Mouse (Mus musculus): ENCODE data around the gene Slc44a1. TPM values are rescaled to one million over a fixed set of nuclear protein-coding genes. Genes with fewer than 3 reads are reported as not detected.

Slc44a1 gene
- polyA plus RNA-seq, 1 experiment from 2014 or later: 8.7 TPM

GRCm38 (mm10) chr4:53458503-53458902 lies 18.3 kb downstream of the Slc44a1 start:
- no peak for DNase-seq (ENCODE audit: low spot score)
- Histone ChIP-seq H3K4me3 (no peak overlapping the region), H3K36me3 (no peaks in the 10 kb centered on the region), H3K27me3 (ENCODE audit: low read depth, poor library complexity, severe bottlenecking) (no peaks in the 10 kb centered on the region), H3K4me1 (peaks cover under 1% of the 10 kb centered on the region), H3K9me3 (replicated peaks) (no peaks in the 10 kb centered on the region), H3K27ac (replicated peaks) (no peak overlapping the region)
- WGBS: 89% methylated on average over 3 of the region's 3 CpGs

GRCm38 (mm10) chr4:53459697-53460096 lies 19.5 kb downstream of the Slc44a1 start:
- Histone ChIP-seq H3K27me3 (ENCODE audit: low read depth, poor library complexity, severe bottlenecking) (no peaks in the 10 kb centered on the region), H3K4me3 (no peak overlapping the region), H3K27ac (replicated peaks) (no peak overlapping the region), H3K4me1 (no peaks in the 10 kb centered on the region), H3K9me3 (replicated peaks) (no peaks in the 10 kb centered on the region), H3K36me3 (no peaks in the 10 kb centered on the region)
- 92% methylated on average over 7 of the region's 7 CpGs for whole genome bisulfite sequencing
- no peak for DNase-seq (ENCODE audit: low spot score)

GRCm38 (mm10) chr4:53461026-53461425 lies 20.8 kb downstream of the Slc44a1 start:
- DNase-seq (ENCODE audit: low spot score): no peak
- Histone ChIP-seq H3K27me3 (ENCODE audit: low read depth, poor library complexity, severe bottlenecking) (no peaks in the 10 kb centered on the region), H3K36me3 (no peaks in the 10 kb centered on the region), H3K4me1 (no peaks in the 10 kb centered on the region), H3K4me3 (no peak overlapping the region), H3K27ac (replicated peaks) (no peak overlapping the region), H3K9me3 (replicated peaks) (no peaks in the 10 kb centered on the region)
- WGBS: 89% methylated on average over 4 of the region's 4 CpGs

- H3K36me3 ChIP-seq: no peaks in the 10 kb centered on the region
- no peaks in the 10 kb centered on the region for H3K4me1 ChIP-seq
- H3K9me3 ChIP-seq (replicated peaks): no peaks in the 10 kb centered on the region
- no peak for DNase-seq (ENCODE audit: low spot score)
- no peaks in the 10 kb centered on the region for H3K27me3 ChIP-seq (ENCODE audit: low read depth, poor library complexity, severe bottlenecking)
- H3K4me3 ChIP-seq: no peak overlapping the region
- H3K27ac ChIP-seq (replicated peaks): no peak overlapping the region
- WGBS: 91% methylated on average over 5 of the region's 5 CpGs
Measured at GRCm38 (mm10) chr4:53462069-53462468, 21.9 kb downstream of the Slc44a1 start.

GRCm38 (mm10) chr4:53462505-53463251 lies 22.5 kb downstream of the Slc44a1 start:
- WGBS: 87% methylated on average over 18 of the region's 18 CpGs
- no peaks in the 10 kb centered on the region for H3K27me3 ChIP-seq (ENCODE audit: low read depth, poor library complexity, severe bottlenecking)
- H3K4me1 ChIP-seq: no peaks in the 10 kb centered on the region
- no peak for DNase-seq (ENCODE audit: low spot score)
- no peaks in the 10 kb centered on the region for H3K36me3 ChIP-seq
- H3K27ac ChIP-seq (replicated peaks): no peak overlapping the region
- H3K9me3 ChIP-seq (replicated peaks): no peaks in the 10 kb centered on the region
- H3K4me3 ChIP-seq: no peak overlapping the region

- Histone ChIP-seq H3K27me3 (ENCODE audit: low read depth, poor library complexity, severe bottlenecking) (no peaks in the 10 kb centered on the region), H3K4me3 (no peak overlapping the region), H3K9me3 (replicated peaks) (no peaks in the 10 kb centered on the region), H3K4me1 (no peaks in the 10 kb centered on the region), H3K27ac (replicated peaks) (no peak overlapping the region), H3K36me3 (no peaks in the 10 kb centered on the region)
- no peak for DNase-seq (ENCODE audit: low spot score)
- 88% methylated on average over 1 of the region's 1 CpGs for WGBS
Measured at GRCm38 (mm10) chr4:53465887-53466286, 25.7 kb downstream of the Slc44a1 start.

- DNase-seq (ENCODE audit: low spot score): no peak
- H3K27me3 ChIP-seq (ENCODE audit: low read depth, poor library complexity, severe bottlenecking): no peaks in the 10 kb centered on the region
- 90% methylated on average over 6 of the region's 6 CpGs for WGBS
- no peak overlapping the region for H3K27ac ChIP-seq (replicated peaks)
- H3K4me1 ChIP-seq: peaks cover 6% of the 10 kb centered on the region
- no peaks in the 10 kb centered on the region for H3K9me3 ChIP-seq (replicated peaks)
- no peak overlapping the region for H3K4me3 ChIP-seq
- no peaks in the 10 kb centered on the region for H3K36me3 ChIP-seq
Measured at GRCm38 (mm10) chr4:53469007-53469406, 28.8 kb downstream of the Slc44a1 start.

GRCm38 (mm10) chr4:53474109-53474508 lies 33.9 kb downstream of the Slc44a1 start:
- DNase-seq (ENCODE audit: low spot score): no peak
- H3K4me1 ChIP-seq: peaks cover 17% of the 10 kb centered on the region
- no peaks in the 10 kb centered on the region for H3K27me3 ChIP-seq (ENCODE audit: low read depth, poor library complexity, severe bottlenecking)
- no peaks in the 10 kb centered on the region for H3K9me3 ChIP-seq (replicated peaks)
- no peaks in the 10 kb centered on the region for H3K36me3 ChIP-seq
- no peak overlapping the region for H3K4me3 ChIP-seq
- H3K27ac ChIP-seq (replicated peaks): no peak overlapping the region

- H3K27me3 ChIP-seq (ENCODE audit: low read depth, poor library complexity, severe bottlenecking): no peaks in the 10 kb centered on the region
- H3K9me3 ChIP-seq (replicated peaks): no peaks in the 10 kb centered on the region
- WGBS: 83% methylated on average over 20 of the region's 20 CpGs
- no peak for DNase-seq (ENCODE audit: low spot score)
- peaks cover 17% of the 10 kb centered on the region for H3K4me1 ChIP-seq
- H3K27ac ChIP-seq (replicated peaks): no peak overlapping the region
- no peaks in the 10 kb centered on the region for H3K36me3 ChIP-seq
- H3K4me3 ChIP-seq: no peak overlapping the region
Measured at GRCm38 (mm10) chr4:53475230-53475952, 35.2 kb downstream of the Slc44a1 start.

- Histone ChIP-seq H3K4me3 (no peak overlapping the region), H3K27me3 (ENCODE audit: low read depth, poor library complexity, severe bottlenecking) (no peaks in the 10 kb centered on the region), H3K9me3 (replicated peaks) (no peaks in the 10 kb centered on the region), H3K36me3 (no peaks in the 10 kb centered on the region), H3K27ac (replicated peaks) (no peak overlapping the region), H3K4me1 (peaks cover 15% of the 10 kb centered on the region)
- 87% methylated on average over 4 of the region's 4 CpGs for WGBS
- no peak for DNase-seq (ENCODE audit: low spot score)
Measured at GRCm38 (mm10) chr4:53478644-53479043, 38.4 kb downstream of the Slc44a1 start.

GRCm38 (mm10) chr4:53487216-53488188 lies 47.3 kb downstream of the Slc44a1 start:
- Histone ChIP-seq H3K4me3 (no peak overlapping the region), H3K4me1 (peaks cover 37% of the 10 kb centered on the region), H3K36me3 (no peaks in the 10 kb centered on the region), H3K9me3 (replicated peaks) (no peaks in the 10 kb centered on the region), H3K27me3 (ENCODE audit: low read depth, poor library complexity, severe bottlenecking) (peaks cover 2% of the 10 kb centered on the region; the same call in 1 of the 2 replicates), H3K27ac (replicated peaks) (no peak overlapping the region)
- no peak for DNase-seq (ENCODE audit: low spot score)
- WGBS: 81% methylated on average over 12 of the region's 12 CpGs

GRCm38 (mm10) chr4:53488803-53489202 lies 48.6 kb downstream of the Slc44a1 start:
- Histone ChIP-seq H3K27me3 (ENCODE audit: low read depth, poor library complexity, severe bottlenecking) (peaks cover 6% of the 10 kb centered on the region; the same call in 1 of the 2 replicates), H3K27ac (replicated peaks) (no peak overlapping the region), H3K4me3 (no peak overlapping the region), H3K9me3 (replicated peaks) (no peaks in the 10 kb centered on the region), H3K4me1 (peaks cover 37% of the 10 kb centered on the region), H3K36me3 (no peaks in the 10 kb centered on the region)
- no peak for DNase-seq (ENCODE audit: low spot score)
- 95% methylated on average over 5 of the region's 5 CpGs for WGBS

All from midbrain, embryonic 10.5 days (tissue).